Mouse (Mus musculus): ENCODE results near the gene Grk6.

Gene Grk6

GRCm38 (mm10) chr13:55474621-55475069 is 29.8 kb downstream of the Grk6 start:
- in situ Hi-C loops (cut with MboI; ENCODE audit: low pct_unique_long_range_greater_than_20kb in 1 of 2, low sequenced_read_pairs in 2 of 2, unreplicated experiment in 1 of 2): loop anchor here (5.0 to 10.0 kb wide), 3 partner anchors 48 to 70 kb away; partner anchors contain the start of gene Ddx41 (in 1 of the 2)

- in situ Hi-C loops (cut with MboI; ENCODE audit: low pct_unique_long_range_greater_than_20kb in 1 of 2, low sequenced_read_pairs in 2 of 2, unreplicated experiment in 1 of 2): loop anchor here (5.0 to 10.0 kb wide), 3 partner anchors 47 to 71 kb away; partner anchors contain the start of gene Ddx41 (in 1 of the 2)
These were observed 30.9 kb downstream of the Grk6 start for GRCm38 (mm10) chr13:55475750-55476149.

- in situ Hi-C loops (cut with MboI; ENCODE audit: low pct_unique_long_range_greater_than_20kb in 1 of 2, low sequenced_read_pairs in 2 of 2, unreplicated experiment in 1 of 2): loop anchor here (5.0 to 10.0 kb wide), 3 partner anchors 46 to 71 kb away; partner anchors contain the start of gene Ddx41 (in 1 of the 2)
These were observed 31.4 kb downstream of the Grk6 start for GRCm38 (mm10) chr13:55476256-55476655.

- in situ Hi-C loops (cut with MboI; ENCODE audit: low pct_unique_long_range_greater_than_20kb in 1 of 2, low sequenced_read_pairs in 2 of 2, unreplicated experiment in 1 of 2): loop anchor here (5.0 to 10.0 kb wide), 3 partner anchors 45 to 73 kb away; partner anchors contain the start of gene Ddx41 (in 1 of the 2)
These were observed 32.6 kb downstream of the Grk6 start for GRCm38 (mm10) chr13:55477492-55477891.

- in situ Hi-C loops (cut with MboI; ENCODE audit: low pct_unique_long_range_greater_than_20kb in 1 of 2, low sequenced_read_pairs in 2 of 2, unreplicated experiment in 1 of 2): loop anchor here (5.0 to 10.0 kb wide), 3 partner anchors 44 to 73 kb away; partner anchors contain the start of gene Ddx41 (in 1 of the 2)
These were observed 33.2 kb downstream of the Grk6 start for GRCm38 (mm10) chr13:55478036-55478435.

DNA sequence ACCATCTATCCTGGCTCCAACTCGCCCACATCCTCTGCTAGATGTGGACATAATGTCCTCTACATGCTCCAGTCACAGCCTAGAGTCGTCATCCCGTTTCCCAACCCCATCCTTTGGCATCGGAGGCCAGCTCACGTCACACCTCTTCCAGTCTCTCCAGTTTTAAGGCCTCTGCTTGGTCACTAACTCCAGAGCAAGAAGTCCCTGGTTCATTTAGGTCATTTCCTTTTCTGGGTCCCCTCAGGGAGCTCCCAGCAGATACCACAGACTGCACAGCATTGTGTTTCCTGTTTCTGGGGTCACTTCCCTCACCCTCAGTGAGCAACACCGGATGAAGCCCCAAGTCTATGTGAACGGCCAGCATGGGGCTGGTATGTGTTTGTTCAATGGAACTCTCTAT is 34.1 kb downstream of the Grk6 start:
- in situ Hi-C loops (cut with MboI; ENCODE audit: low pct_unique_long_range_greater_than_20kb in 1 of 2, low sequenced_read_pairs in 2 of 2, unreplicated experiment in 1 of 2): loop anchor here (5.0 to 10.0 kb wide), 3 partner anchors 43 to 74 kb away; partner anchors contain the start of gene Ddx41 (in 1 of the 2)

- in situ Hi-C loops (cut with MboI; ENCODE audit: low pct_unique_long_range_greater_than_20kb in 1 of 2, low sequenced_read_pairs in 2 of 2, unreplicated experiment in 1 of 2): loop anchor here (5.0 to 10.0 kb wide), 3 partner anchors 42 to 75 kb away; partner anchors contain the start of gene Ddx41 (in 1 of the 2)
These were observed 35.1 kb downstream of the Grk6 start for GRCm38 (mm10) chr13:55479929-55480328.

GRCm38 (mm10) chr13:55482542-55482941 is 37.7 kb downstream of the Grk6 start:
- in situ Hi-C loops (cut with MboI; ENCODE audit: low pct_unique_long_range_greater_than_20kb in 1 of 2, low sequenced_read_pairs in 2 of 2, unreplicated experiment in 1 of 2): no loop called here

GRCm38 (mm10) chr13:55483071-55483470 is 38.2 kb downstream of the Grk6 start:
- in situ Hi-C loops (cut with MboI; ENCODE audit: low pct_unique_long_range_greater_than_20kb in 1 of 2, low sequenced_read_pairs in 2 of 2, unreplicated experiment in 1 of 2): no loop called here

DNA sequence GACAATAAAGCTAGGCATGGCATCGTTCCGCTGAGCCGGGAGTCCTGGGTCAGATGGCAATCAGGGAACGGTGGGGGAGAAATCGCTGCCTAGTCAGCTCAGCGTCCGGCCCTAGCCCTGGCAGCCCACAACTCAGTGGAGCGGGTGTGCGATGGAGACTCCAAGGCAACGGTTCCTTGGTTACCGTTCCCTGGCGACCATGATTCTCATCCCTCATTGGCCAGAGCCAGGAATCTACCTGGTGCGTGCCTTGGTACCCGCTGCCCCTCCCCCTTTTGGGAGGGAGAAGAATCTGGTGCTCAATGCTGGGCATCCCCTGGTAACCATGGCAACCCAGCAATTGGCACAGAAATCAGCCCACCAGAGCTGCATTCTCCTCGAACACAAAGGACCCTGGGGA is 38.7 kb downstream of the Grk6 start:
- in situ Hi-C loops (cut with MboI; ENCODE audit: low pct_unique_long_range_greater_than_20kb in 1 of 2, low sequenced_read_pairs in 2 of 2, unreplicated experiment in 1 of 2): no loop called here

DNA sequence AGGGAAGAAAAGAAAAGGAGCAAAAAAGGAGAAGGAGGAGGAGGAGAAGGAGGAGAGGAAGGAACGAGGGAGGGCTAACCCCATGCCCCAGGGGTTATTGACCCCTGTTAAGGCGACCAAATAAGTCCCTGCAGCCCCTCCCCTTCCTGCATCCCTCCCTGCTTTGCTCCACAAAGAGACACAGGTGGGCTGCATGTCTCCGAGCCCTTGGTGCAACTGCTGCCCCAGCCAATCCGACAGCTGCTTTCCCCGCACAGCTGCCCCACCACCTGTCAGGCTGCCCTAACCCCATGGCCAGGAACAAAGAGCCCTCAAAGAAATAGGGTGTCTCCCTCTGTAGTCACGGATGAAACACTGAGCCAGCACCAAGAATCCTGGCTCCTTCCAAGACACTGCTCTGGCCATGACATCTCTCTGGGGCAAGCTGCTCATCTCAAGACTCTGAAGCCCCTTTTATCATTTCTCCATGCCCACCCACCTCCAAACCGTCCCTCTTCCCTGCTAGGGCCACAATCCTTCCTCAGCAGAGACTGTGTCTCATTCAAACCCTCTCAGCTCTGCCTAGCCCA is 39.7 kb downstream of the Grk6 start:
- in situ Hi-C loops (cut with MboI; ENCODE audit: low pct_unique_long_range_greater_than_20kb in 1 of 2, low sequenced_read_pairs in 2 of 2, unreplicated experiment in 1 of 2): no loop called here

- in situ Hi-C loops (cut with MboI; ENCODE audit: low pct_unique_long_range_greater_than_20kb in 1 of 2, low sequenced_read_pairs in 2 of 2, unreplicated experiment in 1 of 2): no loop called here
These were observed 41.3 kb downstream of the Grk6 start for GRCm38 (mm10) chr13:55486029-55486794.

- in situ Hi-C loops (cut with MboI; ENCODE audit: low pct_unique_long_range_greater_than_20kb in 1 of 2, low sequenced_read_pairs in 2 of 2, unreplicated experiment in 1 of 2): no loop called here
These were observed 42.2 kb downstream of the Grk6 start for GRCm38 (mm10) chr13:55486916-55487577.

DNA sequence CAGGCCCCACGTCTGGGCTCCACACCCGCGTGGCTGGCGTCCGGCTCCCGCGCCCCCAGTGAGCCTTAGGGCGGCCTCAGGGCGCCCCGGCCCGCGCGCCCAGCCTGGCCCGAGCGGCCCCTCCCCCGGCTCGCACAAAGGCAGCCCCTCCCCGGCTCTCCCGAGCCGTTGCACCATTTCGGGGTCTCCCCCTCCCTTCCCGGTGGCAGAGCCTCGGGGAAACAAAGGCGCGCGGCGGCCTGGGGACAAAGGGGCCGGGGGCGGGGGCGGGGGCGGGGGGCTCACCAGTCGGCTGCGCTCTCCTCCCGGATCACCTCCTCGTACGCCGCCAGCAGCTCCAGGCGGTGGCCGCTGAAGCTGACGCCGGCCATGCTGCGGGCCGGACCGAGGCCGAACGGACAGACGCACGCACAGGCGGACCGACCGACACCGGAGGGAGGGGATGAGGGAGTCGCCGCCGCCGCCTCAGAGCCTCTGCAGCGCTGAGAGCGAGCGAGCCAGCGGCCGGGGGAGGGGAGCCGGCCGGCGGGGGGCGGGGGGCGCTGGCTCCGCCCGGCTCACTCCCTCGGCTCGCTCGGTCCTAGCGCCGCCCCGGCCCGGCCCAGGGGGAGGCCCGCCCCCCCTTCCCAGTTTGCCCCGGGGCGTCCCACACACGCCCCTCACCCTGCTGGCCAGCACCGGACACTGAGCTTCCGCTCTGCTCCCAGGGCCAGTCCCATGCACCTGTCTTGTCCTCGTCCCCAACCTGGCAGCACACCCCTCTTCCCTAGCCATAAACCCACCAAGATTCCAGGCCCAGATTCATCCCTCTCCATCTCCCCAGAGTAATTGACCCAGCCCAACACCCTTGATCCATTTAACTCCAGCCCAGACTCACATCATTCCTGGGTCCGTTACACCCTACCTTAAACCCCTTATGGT is 43.0 kb downstream of the Grk6 start, which contains the start of gene Dbn1:
Gene Dbn1, minus strand, starts transcription at position 534 of the 921 bp plus-strand sequence.
- in situ Hi-C loops (cut with MboI; ENCODE audit: low pct_unique_long_range_greater_than_20kb in 1 of 2, low sequenced_read_pairs in 2 of 2, unreplicated experiment in 1 of 2): no loop called here

- in situ Hi-C loops (cut with MboI; ENCODE audit: low pct_unique_long_range_greater_than_20kb in 1 of 2, low sequenced_read_pairs in 2 of 2, unreplicated experiment in 1 of 2): no loop called here
These were observed 49.4 kb downstream of the Grk6 start for GRCm38 (mm10) chr13:55494257-55494656.

DNA sequence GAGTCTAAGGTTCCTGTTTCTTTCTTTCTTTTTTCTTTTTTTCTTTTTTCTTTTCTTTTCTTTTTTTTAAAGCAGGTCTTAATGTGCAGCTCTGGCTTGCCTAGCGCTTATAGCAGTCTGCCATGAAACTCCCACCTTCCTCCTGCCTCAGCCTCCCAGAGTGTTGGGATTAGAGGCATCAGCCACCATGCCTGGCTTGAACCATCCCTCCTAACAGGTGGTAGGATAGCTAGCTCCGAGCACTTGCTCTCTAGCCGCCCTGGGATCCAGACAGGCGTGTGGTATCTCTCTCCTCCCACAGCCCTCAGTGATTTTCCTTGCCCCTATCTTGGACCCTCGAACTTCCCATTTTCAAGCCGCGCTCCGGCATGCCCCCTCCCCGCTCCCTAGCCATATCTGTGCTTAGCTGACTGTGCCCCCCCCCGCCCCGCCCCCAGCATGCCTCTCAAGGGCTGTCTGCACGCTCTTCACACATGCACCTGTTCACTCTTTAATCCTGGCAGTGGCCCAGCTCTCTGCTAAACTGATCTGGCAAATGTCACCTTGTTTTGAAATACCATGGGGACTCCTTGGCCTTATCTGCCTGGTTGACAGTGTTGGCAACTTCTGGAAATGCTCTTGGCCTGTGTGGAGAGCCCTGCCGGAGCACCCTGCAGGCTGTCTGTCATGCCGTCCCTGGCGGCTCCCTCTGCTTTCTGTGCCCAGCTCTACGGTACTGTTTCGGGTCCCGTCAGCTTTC is 50.2 kb downstream of the Grk6 start:
- in situ Hi-C loops (cut with MboI; ENCODE audit: low pct_unique_long_range_greater_than_20kb in 1 of 2, low sequenced_read_pairs in 2 of 2, unreplicated experiment in 1 of 2): no loop called here

GRCm38 (mm10) chr13:55495702-55496101 is 50.8 kb downstream of the Grk6 start:
- in situ Hi-C loops (cut with MboI; ENCODE audit: low pct_unique_long_range_greater_than_20kb in 1 of 2, low sequenced_read_pairs in 2 of 2, unreplicated experiment in 1 of 2): no loop called here

Measured in mouse embryonic stem cell (cell line).